Mouse (Mus musculus): ENCODE measurements around the gene Zmynd10.

DNA sequence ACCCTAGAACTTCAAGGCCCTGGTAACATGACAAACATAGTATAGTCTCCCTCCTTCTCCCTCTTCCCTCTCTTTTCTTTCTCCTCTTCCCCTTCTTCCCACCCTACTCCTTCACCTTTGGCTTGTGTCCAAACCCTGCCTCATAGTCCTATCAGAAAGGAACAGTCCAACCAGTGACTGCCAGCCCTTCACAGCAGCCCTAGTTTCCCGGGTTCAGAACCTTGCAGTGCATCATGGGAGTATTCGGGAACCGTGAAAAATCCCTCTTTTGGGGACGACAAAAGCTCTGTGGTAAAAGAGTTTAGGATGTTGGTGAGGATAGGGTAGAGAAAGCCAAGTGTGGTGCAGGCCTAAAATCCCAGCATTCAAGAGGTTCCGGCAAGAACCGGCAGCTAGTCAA lies 26.8 kb upstream of the Zmynd10 start:
- no peak for TF ChIP-seq CTCF (conservative IDR thresholded peaks at IDR 0.05; ENCODE audit: low read length)
- TF ChIP-seq POU5F1 (IDR thresholded peaks at IDR 0.05; ENCODE audit: borderline replicate concordance, low read length), result no peak
- no peak for TF ChIP-seq NANOG (IDR thresholded peaks at IDR 0.05; ENCODE audit: borderline replicate concordance, low read length)

Data from E14TG2a.4 (cell line).